Mouse (Mus musculus): ENCODE results near the gene Zranb3.

DNA sequence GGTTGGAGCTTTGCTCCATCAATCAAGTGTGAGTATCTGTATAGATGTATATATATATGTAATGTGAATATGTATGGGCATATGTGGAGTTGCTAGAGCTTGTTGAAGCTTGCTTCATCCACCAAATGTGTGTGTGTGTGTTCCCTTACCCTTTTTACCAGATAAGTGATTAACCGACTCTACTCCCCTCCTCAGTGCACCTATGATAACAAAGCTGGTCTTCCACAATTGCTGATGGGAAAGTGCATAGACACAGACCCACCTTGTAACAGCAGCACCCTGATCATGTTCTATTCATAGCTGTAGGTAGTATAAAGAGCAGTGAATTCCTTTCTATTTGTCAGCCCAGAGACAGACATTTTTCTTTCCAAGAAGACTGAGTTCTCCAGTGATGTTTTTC, 40.7 kb downstream of the Zranb3 start:
- TF ChIP-seq POLR2A (IDR thresholded peaks at IDR 0.05; ENCODE audit: insufficient read depth, low read depth, low read length) (no peak), CTCF (IDR thresholded peaks at IDR 0.05; ENCODE audit: insufficient read depth, low read depth, low read length) (no peak)

Measured in olfactory bulb, adult 2 months (tissue).